Mouse (Mus musculus): ENCODE measurements around the gene Cfap57.
"Not testable (repeated sequence)": the region's sequence is repeated elsewhere in the genome, so short reads cannot be mapped to it uniquely, and the experiment has no call there.

Gene Cfap57

DNA sequence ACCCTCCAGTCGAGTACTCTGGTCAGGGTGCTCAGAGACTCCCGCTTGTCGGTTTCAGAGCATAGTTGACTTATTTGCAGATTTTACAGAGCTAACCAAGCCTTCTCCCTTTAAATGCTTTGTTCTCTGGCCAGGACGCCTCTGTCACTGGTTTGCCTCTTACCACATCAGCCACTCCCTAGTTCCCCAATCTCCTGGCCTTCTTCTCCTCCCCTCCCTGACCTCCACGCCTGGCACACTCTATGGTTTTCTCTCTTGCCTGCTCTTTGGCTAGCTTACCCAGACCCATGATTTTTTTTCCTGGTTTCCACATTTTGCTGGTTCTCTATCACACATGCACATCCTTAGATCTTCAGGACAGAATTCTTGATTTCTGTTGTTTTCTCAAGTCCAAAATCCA is 102.4 kb downstream of the Cfap57 start:
- no peak for DNase-seq (ENCODE audit: low read depth)

DNA sequence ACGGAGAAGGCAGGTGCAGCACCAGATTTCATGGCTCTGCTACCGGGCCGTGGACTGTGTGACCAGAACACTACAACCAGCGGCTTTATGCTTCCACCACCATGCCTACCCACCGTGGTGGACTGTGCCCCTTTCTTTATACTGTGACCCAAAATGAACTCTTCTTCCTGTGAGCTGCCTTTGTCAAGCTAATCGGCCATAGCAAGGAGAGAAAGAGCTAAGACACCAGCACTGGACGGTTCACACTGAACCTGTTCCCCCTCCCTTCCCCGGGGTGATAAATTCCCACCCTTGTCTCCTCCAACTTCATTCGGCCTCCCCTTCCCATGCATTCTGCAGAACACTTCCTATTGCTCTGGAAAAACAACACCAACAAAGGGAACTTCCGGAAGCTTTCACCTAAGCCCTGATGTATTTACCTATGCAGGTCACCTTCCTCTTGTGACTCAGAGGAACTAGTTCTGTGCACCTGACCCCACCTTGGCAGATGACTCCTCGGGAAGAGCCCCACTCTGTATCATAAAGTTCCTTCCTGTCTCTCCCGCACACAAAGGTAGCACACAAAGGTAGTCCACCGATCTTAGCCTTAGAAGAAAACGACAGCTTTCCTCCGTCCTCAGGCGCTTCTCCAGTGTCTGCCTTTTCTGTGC is 103.0 kb downstream of the Cfap57 start:
- no peak for DNase-seq (ENCODE audit: low read depth)

DNA sequence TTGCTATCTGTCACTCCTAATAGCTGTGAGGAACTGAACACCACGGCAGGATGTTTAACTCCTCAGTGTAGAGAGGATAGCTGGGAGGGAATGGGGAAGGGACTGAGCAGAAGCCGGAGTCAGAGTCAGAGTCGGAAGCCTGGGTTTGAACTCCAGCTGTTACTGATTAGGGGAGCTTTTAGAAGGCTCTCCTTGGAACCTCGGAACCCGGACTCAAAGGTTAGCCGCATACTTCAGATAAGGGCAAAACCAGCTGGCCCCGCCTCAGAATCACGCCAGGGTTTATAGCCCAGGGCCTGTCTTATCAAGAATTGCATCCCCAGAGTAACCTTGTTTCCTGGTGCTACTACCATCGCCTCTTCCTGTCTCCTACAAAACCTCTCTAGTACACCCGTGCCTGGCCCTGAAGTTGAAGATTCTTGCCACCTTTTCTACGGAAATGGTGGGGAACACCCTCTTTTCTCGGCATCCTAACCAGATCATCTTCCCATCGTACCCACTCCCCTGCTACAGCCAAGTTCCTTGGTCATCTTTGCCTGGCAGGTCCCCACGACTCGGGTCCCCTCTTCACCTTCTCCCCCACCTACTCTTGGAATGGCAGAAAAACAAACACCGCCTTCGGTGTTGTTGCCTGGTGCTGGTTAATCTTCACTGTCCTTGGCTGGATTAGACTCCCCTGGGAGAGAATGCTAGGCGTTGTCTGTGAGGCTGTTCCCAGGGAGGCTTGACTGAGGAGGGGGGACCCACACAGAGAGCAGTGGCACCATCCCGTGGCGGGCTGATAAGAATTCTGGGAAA is 103.7 kb downstream of the Cfap57 start:
- DNase-seq (ENCODE audit: low read depth) = no peak

DNA sequence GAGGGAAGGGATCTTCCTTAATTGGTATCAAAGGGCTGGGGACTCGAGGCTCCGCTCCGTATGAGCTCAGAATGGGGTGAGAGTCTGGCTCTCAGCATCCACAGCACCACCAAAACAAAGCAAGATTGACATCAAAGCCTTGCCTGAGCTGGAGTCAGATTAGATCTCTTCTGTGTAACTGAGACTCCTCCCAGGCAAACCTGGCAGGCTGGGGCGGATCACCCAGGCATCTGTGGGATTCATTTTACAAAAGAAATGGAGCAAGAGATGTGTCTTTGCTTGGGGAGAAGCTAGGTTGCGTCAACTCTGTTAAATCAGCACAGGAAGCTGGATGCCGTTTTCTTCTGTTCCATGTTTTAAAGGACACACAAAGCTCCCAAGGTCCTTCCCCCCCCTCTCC is 111.5 kb downstream of the Cfap57 start:
- DNase-seq (ENCODE audit: low read depth) = no peak

- not testable (repeated sequence) for DNase-seq (ENCODE audit: low read depth)
Observed at GRCm38 (mm10) chr4:118507171-118507570, 113.4 kb downstream of the Cfap57 start.

- DNase-seq (ENCODE audit: low read depth) = no peak
Observed at GRCm38 (mm10) chr4:118505551-118505950, 115.0 kb downstream of the Cfap57 start.

All from fibroblast of lung, adult 2 months (primary cell).